Mouse (Mus musculus): Measurements from ENCODE around the gene Jarid2.

The Jarid2 gene

DNA sequence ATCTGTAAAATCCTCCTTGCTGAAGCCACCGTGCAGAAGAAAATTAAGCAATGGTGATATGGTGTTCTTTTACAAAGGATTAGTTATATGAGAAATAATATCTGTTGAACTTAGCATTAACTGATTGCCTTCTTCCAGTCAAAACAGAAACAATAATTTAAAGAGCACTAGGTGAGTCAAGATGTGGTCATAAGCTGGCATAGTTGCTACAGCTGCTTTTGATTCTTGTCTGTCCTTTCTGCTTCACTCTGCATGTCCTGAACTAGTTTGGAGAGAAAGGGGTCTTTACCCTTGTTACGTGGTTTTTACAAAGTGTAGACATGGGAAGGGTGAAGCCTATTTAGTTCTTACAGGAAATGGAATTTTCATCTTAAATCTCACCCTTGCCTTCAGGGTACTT is 51.9 kb downstream of the Jarid2 start:
- no peak for DNase-seq (ENCODE audit: low spot score)

DNA sequence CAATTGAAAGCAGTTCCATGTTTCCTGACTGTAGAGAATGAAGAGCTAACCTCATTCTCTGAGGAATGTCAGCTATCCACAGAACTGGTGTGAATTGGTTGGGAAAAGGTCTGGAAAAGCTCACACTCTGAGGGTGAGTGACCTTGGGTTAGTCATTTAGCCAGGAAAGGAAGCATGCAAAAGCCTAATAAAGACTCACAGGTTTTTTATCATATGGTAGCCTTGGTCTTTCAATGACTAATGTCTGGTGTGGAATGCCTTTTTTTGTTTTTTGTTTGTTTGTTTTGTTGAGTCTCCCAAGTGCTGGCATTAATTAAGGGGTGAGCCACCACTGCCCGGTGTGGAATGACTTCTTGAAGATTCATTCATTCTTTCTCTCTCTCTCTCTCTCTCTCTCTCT is 55.3 kb downstream of the Jarid2 start:
- DNase-seq (ENCODE audit: low spot score) = no peak

DNA sequence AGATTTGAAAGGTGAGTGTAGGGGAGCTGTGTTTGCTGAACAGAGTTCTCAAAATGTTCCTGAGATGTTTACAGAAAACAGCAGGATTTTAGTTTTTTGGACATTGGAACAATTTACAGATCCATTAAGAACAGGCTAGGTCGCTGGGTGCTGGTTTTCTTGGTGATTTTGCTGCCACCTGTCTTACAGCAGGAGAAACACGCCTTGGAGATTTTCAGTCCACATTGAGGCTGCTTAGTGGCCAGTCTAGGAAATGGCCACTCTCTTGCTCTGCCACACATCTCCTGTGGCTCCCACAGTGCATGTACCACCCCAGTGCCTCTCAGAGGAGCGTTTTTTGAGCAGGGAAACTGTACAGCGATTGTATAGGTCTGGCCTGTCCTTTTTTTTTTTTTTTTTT is 57.0 kb downstream of the Jarid2 start:
- DNase-seq (ENCODE audit: low spot score) = peak; percentile 42

DNA sequence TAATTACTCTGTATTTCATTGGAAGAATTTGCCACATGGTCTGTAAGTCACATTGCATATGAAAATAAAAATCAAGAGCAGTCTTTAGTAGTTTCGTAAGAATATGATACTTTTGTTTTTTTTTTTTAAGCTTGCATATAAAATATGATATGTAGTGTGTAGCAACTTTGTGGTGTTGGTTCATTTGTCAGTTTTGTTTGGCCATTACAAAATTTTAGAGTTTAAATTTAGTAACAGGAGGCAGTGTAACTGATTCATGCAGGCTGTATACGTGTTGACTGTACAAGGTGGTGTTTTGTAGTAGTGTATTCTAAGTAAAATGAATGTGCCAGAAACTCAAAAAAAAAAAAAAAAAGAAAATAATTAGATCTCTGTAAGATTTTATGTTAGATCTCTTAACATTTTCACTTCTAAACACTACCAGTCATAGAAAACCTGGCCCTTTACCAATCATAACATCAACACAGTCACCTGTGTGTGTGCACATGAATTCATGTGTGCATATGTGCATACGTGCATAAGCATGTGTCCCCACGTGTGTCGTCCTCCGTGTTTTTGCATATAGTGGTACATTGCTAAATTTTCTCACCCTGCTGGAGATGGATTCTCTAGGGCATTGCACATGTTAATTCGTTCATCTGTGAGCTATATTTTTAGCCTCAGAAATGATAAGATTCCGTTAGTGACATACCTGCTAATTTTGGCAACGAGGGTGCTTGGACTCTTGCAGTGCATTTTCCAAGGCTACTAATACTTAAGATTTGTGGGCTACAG is 59.3 kb downstream of the Jarid2 start:
- no peak for DNase-seq (ENCODE audit: low spot score)

DNA sequence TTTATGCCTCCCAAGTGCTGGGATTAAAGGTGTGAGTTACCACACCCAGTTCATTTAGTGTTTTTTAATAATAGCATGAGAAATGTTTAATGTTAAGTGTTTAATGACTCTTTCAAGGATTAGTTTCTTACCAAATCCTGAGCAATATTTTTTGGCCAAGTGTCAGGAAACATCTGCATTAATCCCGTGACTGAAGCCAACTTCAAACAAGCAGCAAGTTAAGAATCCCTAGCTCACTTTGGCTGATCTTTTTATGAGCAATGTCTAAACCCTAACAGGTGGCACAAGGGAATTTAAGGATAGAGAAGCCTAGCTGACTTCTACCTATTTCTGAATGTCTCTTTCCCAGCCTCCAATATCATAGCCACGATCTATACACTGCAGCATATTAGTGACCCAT is 60.7 kb downstream of the Jarid2 start:
- no peak for DNase-seq (ENCODE audit: low spot score)

DNA sequence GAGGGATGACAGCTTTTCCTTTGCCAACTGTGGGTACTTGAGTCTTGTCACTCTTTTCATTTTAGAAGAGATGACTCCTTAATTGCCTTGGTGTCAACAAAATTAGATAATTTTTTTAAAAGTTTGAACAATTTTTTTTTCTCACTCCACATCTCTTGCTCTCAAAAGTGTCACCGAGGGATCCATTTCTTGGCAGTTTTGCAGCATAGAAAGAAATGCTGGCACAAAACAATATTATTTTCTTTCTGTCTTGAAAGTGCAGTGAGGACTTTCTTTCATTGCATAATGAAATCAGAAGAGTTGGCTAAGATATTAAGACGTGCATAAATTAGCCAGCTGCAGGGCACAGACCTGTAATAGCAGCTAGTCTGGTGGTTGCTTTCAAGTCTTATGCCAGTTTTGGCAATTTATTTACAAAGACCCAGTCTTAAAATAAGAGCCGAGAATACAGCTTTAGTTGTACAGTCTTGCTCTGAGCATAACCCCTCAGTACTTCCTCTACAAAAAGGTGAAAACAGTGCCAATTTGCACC is 63.2 kb downstream of the Jarid2 start:
- no peak for DNase-seq (ENCODE audit: low spot score)

DNA sequence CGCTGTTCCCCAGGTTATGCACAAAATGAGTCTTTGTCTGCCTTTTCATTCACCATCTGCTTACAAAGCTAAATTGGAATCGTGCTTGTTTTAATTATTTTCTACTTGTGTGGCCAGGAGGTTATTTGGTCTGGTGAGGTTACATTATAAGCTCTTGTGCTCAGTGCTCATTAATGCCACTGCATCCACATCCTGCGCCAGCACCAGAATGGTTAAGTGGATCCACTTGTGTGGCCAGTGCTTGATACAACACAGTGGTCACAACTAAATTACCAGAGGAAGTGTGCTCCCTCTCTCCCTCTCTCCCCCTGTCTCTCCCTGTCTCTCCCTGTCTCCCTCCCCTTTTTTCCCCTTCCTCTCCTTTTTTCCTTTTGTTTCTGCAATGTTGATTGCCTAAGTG is 66.6 kb downstream of the Jarid2 start:
- peak; percentile 43 for DNase-seq (ENCODE audit: low spot score)

DNA sequence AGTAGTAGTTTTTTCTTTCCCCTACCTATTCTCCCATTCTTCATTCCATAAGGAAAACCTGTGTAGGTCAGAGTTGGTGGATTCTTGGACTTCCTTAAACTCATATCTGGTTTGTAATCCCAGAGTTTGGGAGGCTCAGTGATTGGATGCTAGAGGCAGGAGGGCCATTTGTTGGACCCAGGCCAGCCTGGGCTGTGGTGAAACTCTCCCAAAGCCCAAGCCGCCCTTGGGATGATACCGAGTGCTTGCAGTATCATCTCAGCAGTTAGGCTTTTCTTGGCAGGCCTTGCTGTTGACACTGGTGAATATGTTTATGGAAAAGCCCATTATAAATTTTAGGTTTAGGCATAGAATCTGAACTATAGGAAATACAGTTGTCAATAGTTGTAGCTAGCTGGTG is 67.5 kb downstream of the Jarid2 start:
- peak; percentile 67 for DNase-seq (ENCODE audit: low spot score)

DNA sequence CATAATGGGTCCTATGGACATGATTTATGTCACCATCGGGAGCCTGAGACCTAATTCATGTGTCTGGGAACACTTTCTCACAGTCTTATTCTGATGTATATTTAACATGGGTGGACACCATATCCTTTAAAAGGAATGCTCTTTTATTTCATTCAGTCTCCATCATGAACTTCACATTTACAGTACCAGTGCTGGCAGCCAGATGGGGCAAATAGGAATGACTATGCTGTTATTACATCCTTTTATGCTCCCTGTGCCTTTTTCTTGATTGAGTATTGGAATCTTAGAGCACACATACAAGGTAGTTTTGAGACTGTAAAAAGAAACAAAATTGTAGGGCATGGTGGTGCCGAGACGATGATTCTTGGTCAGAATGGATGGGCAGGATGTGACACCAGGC is 69.0 kb downstream of the Jarid2 start:
- DNase-seq (ENCODE audit: low spot score) = no peak

DNA sequence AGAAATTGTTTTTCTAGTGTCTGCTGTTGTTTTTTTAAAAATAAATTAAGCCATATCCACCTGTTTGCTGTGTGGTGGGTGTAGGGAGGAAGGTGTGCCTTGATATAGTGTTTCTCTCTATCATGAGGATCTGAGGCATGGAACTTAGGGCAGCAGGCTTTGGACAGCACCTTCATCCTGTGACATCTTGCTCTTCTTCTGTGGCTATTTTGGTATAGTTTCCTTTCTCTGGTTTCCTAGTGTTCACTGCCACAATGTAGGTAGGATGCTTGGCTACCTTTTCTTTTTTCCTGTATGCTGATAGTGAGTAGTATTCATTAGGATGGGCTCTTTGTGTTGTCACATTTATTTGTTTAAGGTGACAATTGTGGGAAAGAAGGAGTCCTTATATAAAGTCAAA is 69.9 kb downstream of the Jarid2 start:
- no peak for DNase-seq (ENCODE audit: low spot score)

DNA sequence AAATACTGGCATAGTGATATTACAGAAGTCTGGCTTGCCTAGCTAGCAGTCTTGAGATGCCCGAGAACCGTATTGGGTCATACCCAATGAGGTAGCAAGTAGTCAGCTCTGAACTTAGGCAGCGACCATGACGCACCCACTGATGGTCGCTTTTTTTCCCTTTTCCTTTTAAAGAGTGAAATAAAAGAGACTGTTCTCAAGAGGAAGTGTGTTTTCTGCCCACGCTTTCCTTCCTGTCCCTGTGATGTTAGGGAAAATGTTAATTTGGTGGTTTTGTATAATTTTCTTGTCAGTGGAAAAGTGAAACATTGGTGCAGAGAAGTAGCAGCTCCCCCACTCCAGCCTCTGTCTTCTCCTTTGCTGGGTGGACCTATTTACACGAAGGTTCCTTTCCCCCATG is 70.8 kb downstream of the Jarid2 start:
- no peak for DNase-seq (ENCODE audit: low spot score)

DNA sequence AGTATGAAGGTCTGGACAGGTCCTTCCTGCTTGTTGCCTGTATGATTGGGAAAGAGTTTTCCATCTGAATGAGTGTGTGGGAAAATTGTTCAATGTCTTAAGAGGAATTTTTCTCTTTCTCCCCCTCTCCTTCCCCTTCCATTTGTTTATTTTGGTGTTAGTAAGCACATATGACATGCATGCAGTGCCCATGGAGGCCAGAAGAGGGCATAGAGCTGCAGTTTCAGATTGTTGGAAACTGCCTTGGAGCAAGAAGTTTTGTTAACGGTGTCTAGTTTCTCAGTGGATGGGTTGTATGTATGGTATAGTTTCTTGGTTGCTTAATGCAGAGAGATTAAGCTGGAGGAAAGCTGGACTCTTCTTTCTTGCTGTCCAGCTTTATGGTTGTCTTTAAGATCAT is 75.6 kb downstream of the Jarid2 start:
- peak; percentile 72 for DNase-seq (ENCODE audit: low spot score)

DNA sequence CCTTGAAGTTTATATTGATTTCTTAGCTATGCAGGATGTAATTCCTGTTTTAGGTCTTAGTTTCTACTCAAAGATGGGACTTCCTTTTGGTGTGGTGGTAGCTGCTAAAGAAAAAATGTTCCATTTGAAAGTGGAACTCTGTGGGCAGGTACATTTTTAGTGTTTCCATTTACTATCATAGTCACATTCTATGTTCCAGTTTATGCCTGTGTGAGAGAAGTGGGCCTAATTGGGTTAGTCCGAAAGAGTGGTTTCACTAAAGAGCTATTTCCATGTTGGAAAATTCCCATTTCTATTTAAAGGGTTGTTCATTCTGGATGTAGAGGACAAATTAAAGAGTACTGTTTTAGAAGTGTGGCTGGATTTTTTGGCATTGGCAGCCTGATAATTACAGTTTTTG is 79.0 kb downstream of the Jarid2 start:
- DNase-seq (ENCODE audit: low spot score) = no peak

DNA sequence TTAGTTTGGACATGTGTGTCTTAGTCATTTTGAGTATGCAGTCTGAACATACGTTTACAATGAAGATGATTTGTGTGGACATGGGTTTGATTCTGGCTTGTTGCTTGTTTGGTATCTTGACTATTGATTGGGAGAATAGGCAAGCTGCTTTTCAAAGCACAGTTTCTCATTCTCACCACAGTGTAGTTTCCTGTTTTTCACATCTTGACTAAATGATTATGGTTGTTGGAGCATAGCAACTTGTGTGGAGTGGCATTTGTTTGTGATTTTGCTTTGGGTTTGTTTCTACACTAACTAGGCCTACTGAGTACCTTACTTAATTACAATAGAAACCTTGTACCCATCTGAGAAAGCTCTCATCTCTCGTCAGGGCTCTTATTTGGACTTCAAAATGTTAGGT is 81.7 kb downstream of the Jarid2 start:
- no peak for DNase-seq (ENCODE audit: low spot score)

DNA sequence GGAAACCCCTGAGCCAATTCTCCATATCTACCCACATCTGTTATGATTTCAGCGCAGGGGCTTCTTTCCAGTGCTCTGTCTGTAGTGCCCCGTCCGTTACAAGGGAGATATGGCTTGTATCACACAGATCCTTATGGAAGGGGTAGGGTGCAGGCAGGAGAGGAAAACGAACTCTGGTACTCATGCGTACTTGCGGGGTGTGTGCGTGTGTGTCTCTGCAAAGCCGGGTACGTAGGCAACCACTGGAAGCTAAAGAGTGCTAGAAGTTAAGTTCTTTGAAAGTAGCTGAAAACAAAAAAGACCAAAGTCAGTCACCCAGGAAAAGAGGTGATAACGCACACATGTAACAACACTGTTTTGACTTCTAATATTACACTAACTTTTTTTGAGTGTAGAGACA is 82.3 kb downstream of the Jarid2 start:
- DNase-seq (ENCODE audit: low spot score) = no peak

DNA sequence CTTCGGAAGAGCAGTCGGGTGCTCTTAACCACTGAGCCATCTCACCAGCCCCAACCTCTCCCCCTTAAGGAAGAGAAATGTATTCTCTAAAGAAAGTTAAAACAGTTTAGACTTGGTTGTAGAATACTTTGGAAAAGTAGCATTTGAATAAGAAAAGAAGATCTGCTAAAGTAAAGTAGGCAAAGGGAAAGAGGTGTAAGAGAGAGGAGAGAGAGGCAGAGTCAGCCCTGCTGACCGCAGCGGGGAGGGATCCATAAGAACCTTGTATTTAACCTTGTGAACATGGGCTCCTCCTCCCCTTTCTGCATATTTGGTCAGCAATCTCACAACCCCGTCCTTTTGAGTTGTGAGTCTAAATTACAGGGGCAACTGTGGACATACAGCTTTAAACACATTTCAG is 83.1 kb downstream of the Jarid2 start:
- no peak for DNase-seq (ENCODE audit: low spot score)

DNA sequence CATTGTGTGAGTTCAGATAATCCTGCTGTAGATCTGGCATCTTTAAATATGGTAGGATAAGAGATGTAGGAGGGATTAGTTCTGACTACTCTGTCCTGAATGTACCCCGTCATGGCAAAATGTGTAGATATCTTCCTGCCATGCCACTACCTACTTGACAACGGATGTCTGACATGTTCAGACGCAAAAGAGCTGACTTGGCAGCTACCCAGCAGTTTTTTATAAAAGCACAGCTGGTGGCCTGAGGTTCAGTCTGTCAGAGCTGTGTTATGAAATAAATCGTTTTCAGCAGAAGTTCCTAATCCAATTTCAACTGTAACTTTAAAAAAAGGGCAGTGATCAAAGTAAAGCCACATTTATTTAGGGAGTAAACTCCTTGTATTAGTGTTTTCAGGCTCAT is 90.1 kb downstream of the Jarid2 start:
- DNase-seq (ENCODE audit: low spot score) = no peak

DNA sequence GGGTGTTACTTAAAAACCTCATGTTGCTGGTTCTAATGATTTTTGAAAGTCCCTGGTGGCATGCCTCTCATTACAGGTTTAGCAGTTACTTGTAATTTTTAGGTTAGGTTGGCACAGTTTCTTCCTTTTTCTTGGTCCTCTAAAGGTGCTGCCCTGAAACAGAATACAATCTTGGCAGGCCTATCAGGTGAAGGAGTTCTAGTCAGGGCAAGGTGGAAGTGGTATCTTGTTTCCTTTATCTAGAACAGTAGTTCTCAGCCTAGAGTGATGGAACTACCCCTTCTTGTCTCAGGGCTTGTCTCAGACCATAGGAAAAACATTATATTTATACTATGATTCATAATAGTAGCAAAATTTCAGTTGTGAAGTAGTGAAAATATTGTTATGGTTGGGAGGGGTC is 93.3 kb downstream of the Jarid2 start:
- DNase-seq (ENCODE audit: low spot score) = no peak

DNA sequence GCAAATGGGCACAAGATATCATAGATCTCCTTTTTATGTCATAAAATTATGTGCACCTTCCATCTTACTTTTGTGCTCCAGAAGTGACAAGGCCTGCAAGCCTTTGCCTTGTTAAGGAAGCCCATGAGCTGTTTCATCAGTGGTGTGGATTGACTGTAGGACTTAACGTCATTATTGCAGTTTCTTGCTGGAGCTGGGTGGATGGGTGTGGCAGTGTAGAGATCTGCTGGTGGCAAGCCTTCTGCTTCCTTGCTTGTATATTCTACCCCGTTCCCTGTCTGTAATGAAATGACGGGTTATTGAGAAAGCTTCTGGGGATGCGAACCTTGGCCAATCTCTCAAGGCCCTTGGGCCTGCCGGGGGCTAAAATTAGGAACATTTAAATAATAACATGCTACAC is 99.6 kb downstream of the Jarid2 start:
- no peak for DNase-seq (ENCODE audit: low spot score)

DNA sequence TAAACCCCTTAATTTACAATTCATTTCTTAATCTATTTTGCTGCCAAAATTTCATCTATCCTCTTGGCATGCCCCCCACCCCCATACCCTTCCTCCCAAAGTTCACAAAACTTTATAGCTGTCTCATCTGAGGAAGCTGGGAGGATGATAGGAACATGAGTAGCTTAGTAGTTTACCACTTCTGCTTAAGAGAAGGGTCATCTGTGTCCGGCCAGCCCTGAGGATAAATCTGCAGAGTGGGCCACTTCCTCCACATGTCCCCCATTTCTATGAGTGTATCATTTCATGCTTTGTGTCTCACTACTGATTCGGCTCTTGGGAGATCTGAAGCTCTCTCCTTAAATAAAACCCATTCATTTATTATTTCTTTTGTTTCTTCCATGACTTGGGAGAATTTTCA is 102.8 kb downstream of the Jarid2 start:
- no peak for DNase-seq (ENCODE audit: low spot score)

DNA sequence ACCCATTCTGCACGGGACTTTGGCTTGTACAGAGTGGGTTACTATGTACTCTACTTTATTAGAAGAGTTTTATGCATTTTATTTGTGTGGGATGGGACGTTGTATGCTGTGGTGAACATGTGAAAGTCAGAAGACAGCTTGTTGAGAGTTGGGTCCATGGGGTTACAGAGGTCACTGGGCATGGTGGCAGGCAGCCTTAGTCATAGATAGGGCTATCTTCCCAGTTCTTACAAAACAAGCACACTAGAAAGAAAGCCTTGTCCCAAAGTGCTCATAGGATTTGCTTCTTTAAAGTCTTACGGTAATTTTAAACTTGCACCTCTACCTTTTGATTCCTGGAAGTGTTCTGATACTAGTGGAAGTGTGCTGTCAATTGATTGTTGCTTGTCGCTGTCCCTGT is 103.6 kb downstream of the Jarid2 start:
- DNase-seq (ENCODE audit: low spot score) = no peak

DNA sequence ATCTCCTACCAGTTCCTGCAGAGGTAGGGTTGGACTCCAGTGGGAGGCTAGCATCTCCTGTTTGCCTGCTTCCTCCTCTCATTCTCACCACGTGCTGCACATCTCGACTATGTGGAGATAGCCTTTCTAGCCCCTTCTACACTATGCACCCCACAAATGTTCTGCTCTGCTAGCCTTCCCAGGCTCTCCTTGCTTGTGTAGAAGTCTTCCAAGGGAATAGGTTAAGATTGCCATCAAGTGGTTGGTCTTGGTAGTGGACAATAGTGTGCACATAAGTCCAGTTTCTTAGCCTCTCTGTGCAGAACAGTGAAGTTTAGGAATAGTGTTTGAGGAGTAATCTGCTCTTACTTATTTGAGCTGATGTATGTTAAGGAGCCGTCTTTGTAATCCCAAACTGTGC is 104.1 kb downstream of the Jarid2 start:
- peak; percentile 43 for DNase-seq (ENCODE audit: low spot score)

DNA sequence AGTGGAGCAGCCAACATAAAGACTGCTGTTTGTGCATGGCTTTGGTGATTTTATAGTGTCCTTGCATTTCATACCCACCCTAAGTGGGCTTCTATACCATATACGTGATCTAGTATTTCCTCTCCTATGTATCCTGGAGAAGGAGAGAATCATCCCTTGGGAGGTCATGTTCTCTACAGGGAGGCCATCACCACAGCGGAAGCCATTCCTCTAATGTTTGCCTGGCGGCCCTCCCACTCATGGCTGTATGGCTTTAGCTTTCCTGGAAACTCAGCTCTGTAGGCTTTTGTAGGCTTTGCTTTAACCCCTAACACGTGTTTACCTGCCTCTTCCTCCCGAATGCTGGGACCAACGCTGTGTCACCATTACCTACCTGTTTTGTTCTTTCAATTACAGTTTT is 108.2 kb downstream of the Jarid2 start:
- no peak for DNase-seq (ENCODE audit: low spot score)
